Mouse (Mus musculus) layer of hippocampus, postnatal 14 days (tissue): Measurements from ENCODE around the gene Lingo3. TPM values are rescaled to one million over a fixed set of nuclear protein-coding genes. Genes with fewer than 3 reads are reported as not detected.

Source experiments
- DNase-seq, 2 experiments: peaks; one replicate each; pipeline ENCODE4 v3.0.0; 2021 to 2022; ENCODE audit warnings: low spot score in 2 of 2, mixed read lengths in 1 of 2
- long read RNA-seq, 2 experiments: library from polyadenylated mRNA; stranded (forward); transcript quantifications; one replicate each; pipeline ENCODE4 v2.0.0; 2021
- total RNA-seq, 2 experiments: library from RNA; stranded (reverse); gene quantifications; 2 replicates each; pipeline ENCODE4 v1.2.3; 2021

Lingo3 gene
- total RNA-seq: 10 to 100 TPM; 32.6 to 35.5 TPM
- long read RNA-seq, experiment 1, transcript Lingo3-201 (2 exons, 3,439 nt): major isoform, 41 of 48 reads
- long read RNA-seq, experiment 1, partial matches to known transcripts: 0 of 48 reads
- long read RNA-seq, experiment 1, other reads (novel, unspliced or antisense): 7 of 48 reads
- long read RNA-seq, experiment 2, transcript Lingo3-201 (2 exons, 3,439 nt): major isoform, 48 of 51 reads
- long read RNA-seq, experiment 2, partial matches to known transcripts: 0 of 51 reads
- long read RNA-seq, experiment 2, other reads (novel, unspliced or antisense): 3 of 51 reads

DNA sequence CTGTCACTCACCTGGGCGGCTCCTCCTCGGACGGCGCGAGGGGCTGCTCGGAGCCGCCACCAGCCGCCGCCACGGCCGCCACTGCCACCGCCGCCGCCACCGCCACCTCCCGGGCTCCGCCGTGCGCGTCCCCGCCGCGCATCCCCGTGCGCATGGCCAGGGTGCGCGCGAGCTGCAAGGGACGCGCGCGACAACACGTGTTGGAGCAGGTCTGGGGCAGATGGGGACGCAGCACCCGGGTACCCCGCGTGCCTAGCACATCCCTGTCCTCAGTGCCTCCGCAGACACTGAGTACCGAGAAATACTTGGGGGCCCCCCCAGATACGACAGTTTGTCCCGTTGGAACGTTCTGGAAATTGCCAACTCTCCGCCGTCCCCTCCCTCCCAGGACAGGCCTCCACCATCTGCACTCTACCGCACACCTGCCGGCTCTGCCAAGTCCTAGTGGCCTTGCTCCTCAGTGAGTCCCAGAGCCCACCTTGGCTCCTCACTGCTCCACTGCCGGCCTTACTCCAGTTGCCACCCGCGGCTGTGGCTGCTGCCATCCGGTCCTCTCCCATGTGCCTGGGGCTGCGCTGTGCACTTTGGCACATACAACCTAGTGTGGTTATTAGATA lies at the start of gene Lingo3:
Gene Lingo3 (minus strand): TSS at position 109 of the 617 bp plus-strand sequence.
- peak; percentile 60 to 63 for DNase-seq

DNA sequence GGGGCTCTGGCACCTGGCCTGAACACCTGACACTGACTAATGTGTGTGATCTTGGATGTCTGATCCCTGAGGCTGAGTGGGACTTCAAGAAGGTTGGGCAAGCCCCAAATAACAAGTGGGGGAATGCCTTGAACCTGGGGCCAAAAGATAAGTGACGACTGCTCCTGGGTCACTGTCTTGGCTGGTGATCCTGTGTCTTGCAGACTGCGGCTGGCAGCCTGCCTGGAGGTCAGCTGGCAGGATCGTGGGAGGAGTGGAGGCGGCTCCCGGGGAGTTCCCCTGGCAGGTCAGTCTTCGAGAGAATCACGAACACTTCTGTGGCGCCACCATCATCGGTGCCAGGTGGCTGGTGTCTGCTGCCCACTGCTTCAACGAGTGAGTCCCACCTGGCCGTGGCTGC lies 43.3 kb upstream of the Lingo3 start:
- DNase-seq: no peak

GRCm38 (mm10) chr10:80881301-80881700 lies 37.5 kb upstream of the Lingo3 start:
- peak; percentile 57 to 62 for DNase-seq

DNA sequence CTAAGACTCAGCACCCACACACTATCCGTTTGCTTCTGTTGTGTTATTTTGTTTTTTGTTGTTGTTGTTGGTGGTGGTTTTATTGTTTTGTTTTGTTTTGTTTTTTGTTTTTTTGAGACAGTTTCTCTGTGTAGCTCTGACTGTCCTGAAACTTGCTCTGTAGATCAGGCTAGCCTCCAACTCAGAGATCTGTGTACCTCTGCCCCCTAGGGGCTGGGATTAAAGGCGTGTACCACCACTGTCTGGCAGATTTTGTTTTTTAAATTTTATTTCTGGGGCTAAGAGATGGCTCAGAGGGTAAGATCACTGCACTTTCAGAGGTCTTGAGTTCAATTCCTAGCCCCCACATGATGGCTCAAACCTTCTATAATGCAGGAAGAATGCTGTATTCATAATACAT lies 37.1 kb upstream of the Lingo3 start:
- DNase-seq: no peak

- peak; percentile 50 to 67 for DNase-seq
Measured at GRCm38 (mm10) chr10:80880131-80880641, 36.3 kb upstream of the Lingo3 start.

GRCm38 (mm10) chr10:80876594-80876993 lies 32.8 kb upstream of the Lingo3 start:
- no peak for DNase-seq

- peak; percentile 46 to 55 for DNase-seq
Measured at GRCm38 (mm10) chr10:80876028-80876427, 32.2 kb upstream of the Lingo3 start.

- no peak for DNase-seq
Measured at GRCm38 (mm10) chr10:80874035-80874434, 30.2 kb upstream of the Lingo3 start.

GRCm38 (mm10) chr10:80871581-80871980 lies 27.7 kb upstream of the Lingo3 start, which contains the start of gene Tmprss9:
Tmprss9 (plus strand) TSS chr10:80871848.
- DNase-seq: no peak

GRCm38 (mm10) chr10:80870993-80871392 lies 27.2 kb upstream of the Lingo3 start:
- no peak for DNase-seq

DNA sequence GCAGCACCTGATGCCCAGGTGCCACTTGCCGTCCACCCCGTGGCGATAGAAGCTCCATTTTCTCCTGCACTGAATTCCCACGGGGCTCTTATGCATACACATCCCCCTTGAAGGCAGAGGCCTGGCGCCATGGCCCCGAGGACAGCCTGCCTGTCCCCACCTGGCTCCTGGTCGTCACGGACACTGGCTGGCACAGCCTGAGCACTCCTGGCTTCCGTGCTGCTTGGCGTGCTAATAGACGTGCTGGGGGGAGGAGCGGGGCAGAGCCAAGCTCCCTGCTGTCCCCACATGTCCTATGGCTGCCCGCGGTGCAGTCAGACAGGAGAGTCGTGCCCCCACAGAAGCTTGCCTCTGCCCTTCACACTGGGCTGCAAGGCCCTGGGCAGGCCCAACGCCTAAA lies 20.6 kb upstream of the Lingo3 start:
- DNase-seq: no peak

- DNase-seq: no peak
Measured at GRCm38 (mm10) chr10:80862305-80862704, 18.5 kb upstream of the Lingo3 start.

DNA sequence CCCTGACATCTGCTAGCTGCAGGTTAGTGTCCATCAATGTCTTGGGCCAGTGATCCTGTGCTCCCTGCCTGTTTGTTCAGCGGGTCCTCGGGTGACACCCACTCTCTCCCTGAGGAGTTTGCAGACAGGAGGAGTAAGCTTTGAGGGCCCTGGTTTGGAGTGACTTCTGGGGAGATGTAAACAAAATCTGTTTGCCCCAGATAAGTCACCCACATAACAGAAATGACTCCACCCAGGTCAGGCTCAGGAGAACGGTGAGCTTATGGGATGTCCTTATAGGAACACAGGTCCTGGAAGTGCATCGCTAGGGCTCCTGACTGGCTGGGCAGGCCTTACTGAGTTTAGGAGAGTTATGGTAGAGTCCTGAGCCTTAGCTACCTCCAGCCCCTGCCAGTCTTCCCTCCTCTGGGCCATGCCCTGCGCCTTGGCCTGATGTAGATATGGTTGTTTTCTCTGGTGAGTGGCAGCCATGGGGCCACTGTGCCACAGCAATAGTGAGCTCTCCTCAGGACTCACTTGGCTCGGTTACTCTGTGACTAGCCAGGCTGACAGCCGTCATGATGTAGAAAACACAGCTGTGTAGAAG lies 14.6 kb upstream of the Lingo3 start:
- DNase-seq: no peak

DNA sequence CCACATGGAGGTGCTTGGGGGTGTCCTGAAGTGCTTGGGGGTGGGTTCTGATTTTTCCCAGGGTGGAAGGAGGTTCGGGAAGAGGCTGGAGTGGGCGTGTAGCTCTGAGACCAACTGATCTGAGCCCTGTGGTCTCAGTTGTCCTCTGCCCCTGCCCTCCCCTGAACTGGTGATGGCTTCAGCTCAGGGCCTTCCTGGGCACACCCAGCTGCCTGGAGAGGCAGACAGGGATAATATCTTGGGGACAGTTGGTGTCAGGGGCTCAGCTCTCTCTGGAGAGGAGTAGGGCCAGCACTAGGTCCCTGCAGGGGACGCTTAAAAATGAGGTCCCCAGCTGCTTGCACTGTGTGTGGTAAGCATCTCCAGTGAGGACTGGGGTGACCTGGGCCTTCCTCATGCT lies 14.0 kb upstream of the Lingo3 start:
- DNase-seq: no peak

GRCm38 (mm10) chr10:80857386-80857785 lies 13.5 kb upstream of the Lingo3 start:
- DNase-seq: no peak

DNA sequence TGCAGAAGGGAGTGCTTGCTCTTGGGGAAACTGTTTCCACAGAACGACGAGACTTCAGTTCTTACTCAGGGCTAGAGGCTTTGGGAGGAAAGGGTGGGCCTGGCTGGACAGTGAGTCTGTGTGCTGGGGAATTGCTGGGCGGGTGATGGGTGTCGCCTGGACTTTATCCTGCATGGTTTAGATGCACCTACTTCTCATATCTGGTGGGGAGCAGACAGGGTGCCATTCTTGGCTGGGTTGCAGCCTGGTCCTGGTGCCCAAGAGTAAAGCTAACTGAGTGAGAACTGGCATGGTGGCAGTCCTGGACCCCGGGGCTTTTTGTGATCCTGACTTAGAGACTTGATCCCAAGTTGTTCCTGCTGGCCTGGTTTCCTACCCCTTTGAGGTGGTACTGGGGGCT lies 13.1 kb upstream of the Lingo3 start:
- no peak for DNase-seq

DNA sequence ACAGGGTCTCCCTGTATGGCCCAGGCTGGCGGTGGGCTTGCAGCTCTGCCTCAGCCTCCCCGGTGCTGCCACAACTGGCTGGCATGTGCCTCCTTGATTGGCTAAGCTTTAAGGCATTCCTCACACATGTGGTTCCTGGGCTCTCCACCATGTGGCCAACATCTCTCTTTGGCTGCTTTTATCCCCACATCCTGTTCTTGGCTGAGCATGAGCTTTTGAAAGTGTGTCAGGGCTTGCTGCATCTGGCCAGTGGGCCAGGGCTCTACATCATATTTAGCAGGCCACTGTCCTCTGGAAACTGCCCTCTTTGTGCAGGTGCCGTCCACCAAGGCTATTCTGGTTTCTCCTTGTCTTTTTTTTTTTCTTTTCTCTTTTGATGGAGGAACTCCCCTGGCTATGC lies 12.4 kb upstream of the Lingo3 start:
- DNase-seq: peak in 1 of 2 experiments; percentile 45

DNA sequence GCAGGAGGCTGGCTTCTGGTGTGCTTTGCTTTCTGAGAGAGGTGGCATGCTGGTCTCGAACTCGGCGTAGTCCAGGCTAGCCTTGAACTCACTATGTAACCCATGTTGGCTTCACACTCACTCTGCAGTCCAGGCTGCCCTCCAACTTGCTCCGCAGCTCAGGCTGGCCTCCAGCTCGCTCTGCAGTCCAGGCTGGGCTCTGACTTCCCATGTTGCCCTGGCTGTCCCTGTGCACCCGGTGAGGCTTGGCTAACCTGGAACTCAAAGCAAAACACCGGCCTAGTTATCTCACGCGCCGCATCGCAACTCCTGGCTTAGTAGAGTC lies 11.9 kb upstream of the Lingo3 start:
- DNase-seq: no peak

DNA sequence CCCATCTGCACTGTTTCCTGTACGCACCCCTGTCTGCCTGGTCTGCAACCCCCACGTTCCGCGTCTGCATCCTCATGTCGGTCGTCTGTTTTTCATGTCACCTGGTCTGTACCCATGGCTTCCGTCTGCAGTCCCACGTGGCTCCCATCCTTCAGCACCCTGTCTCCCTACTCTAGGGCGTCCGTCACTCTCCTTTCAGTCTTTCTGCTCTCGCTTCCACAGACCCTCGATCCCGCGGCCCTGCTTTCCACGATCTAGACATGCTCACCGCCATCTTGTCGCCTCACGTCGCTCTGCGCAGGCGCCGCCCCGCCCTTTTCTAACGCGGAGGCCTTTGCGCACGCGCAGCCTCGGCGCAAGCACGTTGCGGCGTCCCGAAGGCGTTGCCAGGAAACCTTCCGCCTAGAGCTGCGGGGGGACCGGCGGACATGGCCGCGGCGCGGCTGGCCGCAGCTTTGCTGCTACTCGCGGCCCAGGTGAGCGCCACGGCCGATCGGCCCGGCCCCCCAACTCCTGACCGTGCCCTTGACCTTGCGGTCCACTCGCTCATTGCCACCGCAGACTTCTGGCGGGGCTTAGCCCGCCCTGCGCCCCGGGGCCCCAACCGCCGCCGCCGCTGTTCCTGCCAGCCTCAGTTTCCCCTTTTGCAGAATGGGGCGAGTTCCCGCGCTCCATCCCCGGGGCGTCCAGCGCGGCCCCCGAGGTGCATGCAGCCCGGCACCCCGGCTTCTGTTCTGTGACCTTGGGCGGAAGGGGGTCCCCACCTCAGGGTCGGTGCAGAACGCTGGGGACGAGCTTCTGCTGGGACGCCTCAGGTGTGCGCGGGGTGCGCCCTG lies 11.3 kb upstream of the Lingo3 start, which contains the start of the genes Lsm7 and Sppl2b:
Gene Lsm7 (minus strand): TSS at position 297 of the 836 bp plus-strand sequence.
Gene Sppl2b (plus strand): TSS at position 363 of the 836 bp plus-strand sequence.
- DNase-seq: peak; percentile 97 to 98

DNA sequence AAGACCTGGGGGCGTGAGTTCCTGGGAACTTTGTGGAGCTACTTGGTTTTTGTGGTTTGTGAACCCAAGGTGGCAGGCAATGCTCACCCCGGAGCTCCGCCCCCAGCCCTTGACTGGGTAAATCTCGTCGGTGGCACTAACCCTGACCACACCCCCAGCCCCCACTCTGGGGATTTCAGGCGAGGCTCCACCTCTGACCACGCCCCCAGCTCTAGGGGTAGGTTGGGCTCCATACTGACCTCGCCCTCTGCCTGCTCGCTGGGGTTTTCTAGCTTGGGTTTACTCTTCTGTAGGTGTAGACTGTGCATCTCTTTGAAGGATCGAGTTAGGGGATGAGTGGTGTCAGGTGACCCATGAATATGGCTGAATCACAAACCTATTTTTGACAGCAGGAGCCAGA lies 4.7 kb upstream of the Lingo3 start:
- DNase-seq: no peak

DNA sequence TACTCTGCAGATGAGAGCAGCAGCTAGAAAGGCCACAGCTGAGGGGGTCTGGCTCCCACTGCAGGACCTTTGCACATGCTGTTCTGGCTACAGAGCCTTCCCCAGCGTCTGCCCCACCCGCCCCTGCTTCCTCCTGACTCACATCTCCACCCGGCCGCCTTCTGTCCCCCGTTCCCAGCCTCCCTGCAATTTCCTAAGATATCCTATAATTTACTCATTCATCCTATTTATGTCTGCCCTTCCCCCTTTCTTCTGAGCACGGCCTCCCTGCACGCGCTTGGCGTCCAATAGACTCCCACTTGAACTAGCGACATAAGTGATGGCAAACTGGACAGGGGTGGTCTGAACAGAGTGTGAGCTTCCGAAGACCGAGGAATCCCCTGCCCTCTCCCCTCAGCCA lies 1.9 kb upstream of the Lingo3 start:
- DNase-seq: no peak
